Mouse (Mus musculus): ENCODE results near the gene Cmbl. TPM values are rescaled to one million over a fixed set of nuclear protein-coding genes. Genes with fewer than 3 reads are reported as not detected.

Gene Cmbl
- polyA plus RNA-seq, 1 experiment from 2014 or later, result 0.51 TPM

- CTCF ChIA-PET, result no interaction called here
- in situ Hi-C loops (cut with MboI; ENCODE audit: low pct_unique_long_range_greater_than_20kb), result loop anchor here (10.0 to 25.0 kb wide), 3 partner anchors 295 to 1137 kb away; partner anchors contain the start of gene Sema5a
- no peak for TF ChIP-seq CTCF (IDR thresholded peaks at IDR 0.05)
- POLR2A ChIA-PET, result no interaction called here
- DNase-seq (ENCODE audit: low read depth, low spot score) (no peak), ATAC-seq (no peak)
- no peaks in the 10 kb centered on the region for H3K27me3 ChIP-seq
Observed at GRCm38 (mm10) chr15:31599834-31600233, 34.6 kb downstream of the Cmbl start.

- POLR2A ChIA-PET, result interaction anchor here (1.1 to 1.9 kb wide), 2 partner anchors 8 to 10 kb away, joined by 4 to 6 read pairs; no protein-coding TSS in a partner anchor
- TF ChIP-seq CTCF (IDR thresholded peaks at IDR 0.05), result no peak
- peak; percentile 79 for ATAC-seq
- in situ Hi-C loops (cut with MboI; ENCODE audit: low pct_unique_long_range_greater_than_20kb), result loop anchor here (25.0 kb wide), 2 partner anchors 636 to 1136 kb away; partner anchors contain the start of gene Sema5a
- CTCF ChIA-PET, result no interaction called here
- no peak for DNase-seq (ENCODE audit: low read depth, low spot score)
- no peaks in the 10 kb centered on the region for H3K27me3 ChIP-seq
Observed at GRCm38 (mm10) chr15:31601279-31601645, 36.1 kb downstream of the Cmbl start.

GRCm38 (mm10) chr15:31601646-31602374, 36.6 kb downstream of the Cmbl start, which contains the start of the genes Cct5 and Fam173b:
TSS of gene Cct5 (minus strand) at chr15:31601804.
TSS of gene Fam173b (plus strand) at chr15:31601852.
- H3K27me3 ChIP-seq, result no peaks in the 10 kb centered on the region
- no peak for TF ChIP-seq CTCF (IDR thresholded peaks at IDR 0.05)
- in situ Hi-C loops (cut with MboI; ENCODE audit: low pct_unique_long_range_greater_than_20kb), result loop anchor here (25.0 kb wide), 2 partner anchors 635 to 1135 kb away; partner anchors contain the start of gene Sema5a
- DNase-seq (ENCODE audit: low read depth, low spot score) (peak; percentile 84), ATAC-seq (peak; percentile 91)
- CTCF ChIA-PET, result no interaction called here
- POLR2A ChIA-PET, result interaction anchor here (1.0 to 1.9 kb wide), 3 partner anchors 8 to 71 kb away, joined by 3 to 6 read pairs (median 4); partner anchors contain the start of gene March6

- POLR2A ChIA-PET, result interaction anchor here (1.0 to 1.9 kb wide), 2 partner anchors 11 to 72 kb away, joined by 3 to 6 read pairs; partner anchors contain the start of gene March6
- in situ Hi-C loops (cut with MboI; ENCODE audit: low pct_unique_long_range_greater_than_20kb), result loop anchor here (25.0 kb wide), 2 partner anchors 635 to 1135 kb away; partner anchors contain the start of gene Sema5a
- no peak for TF ChIP-seq CTCF (IDR thresholded peaks at IDR 0.05)
- DNase-seq (ENCODE audit: low read depth, low spot score) (no peak), ATAC-seq (no peak)
- CTCF ChIA-PET, result interaction anchor here (1.3 kb wide), 1 partner anchor 16 kb away, joined by 3 read pairs; no protein-coding TSS in a partner anchor
- H3K27me3 ChIP-seq, result no peaks in the 10 kb centered on the region
Observed at GRCm38 (mm10) chr15:31602426-31602825, 37.2 kb downstream of the Cmbl start.

- ChIA-PET POLR2A (interaction anchor here (1.0 kb wide), 1 partner anchor 72 kb away, joined by 3 read pairs; the partner anchor contains the start of gene March6), CTCF (interaction anchor here (1.3 kb wide), 1 partner anchor 15 kb away, joined by 3 read pairs; no protein-coding TSS in a partner anchor)
- no peak for ATAC-seq
- DNase-seq (ENCODE audit: low read depth, low spot score), result no peak
- no peak for TF ChIP-seq CTCF (IDR thresholded peaks at IDR 0.05)
- H3K27me3 ChIP-seq, result no peaks in the 10 kb centered on the region
- in situ Hi-C loops (cut with MboI; ENCODE audit: low pct_unique_long_range_greater_than_20kb), result loop anchor here (25.0 kb wide), 2 partner anchors 634 to 1134 kb away; partner anchors contain the start of gene Sema5a
Observed at GRCm38 (mm10) chr15:31603113-31603512, 37.9 kb downstream of the Cmbl start.

GRCm38 (mm10) chr15:31606821-31607220, 41.6 kb downstream of the Cmbl start:
- DNase-seq (ENCODE audit: low read depth, low spot score) (no peak), ATAC-seq (no peak)
- CTCF ChIA-PET, result interaction anchor here (1.2 kb wide), 1 partner anchor 9 kb away, joined by 3 read pairs; no protein-coding TSS in a partner anchor
- TF ChIP-seq CTCF (IDR thresholded peaks at IDR 0.05), result no peak
- H3K27me3 ChIP-seq, result no peaks in the 10 kb centered on the region
- in situ Hi-C loops (cut with MboI; ENCODE audit: low pct_unique_long_range_greater_than_20kb), result loop anchor here (25.0 kb wide), 2 partner anchors 630 to 1130 kb away; partner anchors contain the start of gene Sema5a
- POLR2A ChIA-PET, result no interaction called here

- POLR2A ChIA-PET, result no interaction called here
- DNase-seq (ENCODE audit: low read depth, low spot score) (no peak), ATAC-seq (no peak)
- no peak for TF ChIP-seq CTCF (IDR thresholded peaks at IDR 0.05)
- in situ Hi-C loops (cut with MboI; ENCODE audit: low pct_unique_long_range_greater_than_20kb), result loop anchor here (25.0 kb wide), 2 partner anchors 626 to 1126 kb away; partner anchors contain the start of gene Sema5a
- CTCF ChIA-PET, result no interaction called here
- H3K27me3 ChIP-seq, result no peaks in the 10 kb centered on the region
Observed at GRCm38 (mm10) chr15:31611027-31611426, 45.8 kb downstream of the Cmbl start.

- ChIA-PET CTCF (no interaction called here), POLR2A (no interaction called here)
- no peaks in the 10 kb centered on the region for H3K27me3 ChIP-seq
- ATAC-seq (no peak), DNase-seq (ENCODE audit: low read depth, low spot score) (no peak)
- in situ Hi-C loops (cut with MboI; ENCODE audit: low pct_unique_long_range_greater_than_20kb), result loop anchor here (25.0 kb wide), 2 partner anchors 625 to 1125 kb away; partner anchors contain the start of gene Sema5a
- no peak for TF ChIP-seq CTCF (IDR thresholded peaks at IDR 0.05)
Observed at GRCm38 (mm10) chr15:31611976-31612375, 46.8 kb downstream of the Cmbl start.

- DNase-seq (ENCODE audit: low read depth, low spot score), result no peak
- H3K27me3 ChIP-seq, result no peaks in the 10 kb centered on the region
- in situ Hi-C loops (cut with MboI; ENCODE audit: low pct_unique_long_range_greater_than_20kb), result loop anchor here (25.0 kb wide), 2 partner anchors 623 to 1123 kb away; partner anchors contain the start of gene Sema5a
- TF ChIP-seq CTCF (IDR thresholded peaks at IDR 0.05), result no peak
- ChIA-PET POLR2A (no interaction called here), CTCF (no interaction called here)
- ATAC-seq, result no peak
Observed at GRCm38 (mm10) chr15:31613826-31614453, 48.8 kb downstream of the Cmbl start.

- DNase-seq (ENCODE audit: low read depth, low spot score) (no peak), ATAC-seq (no peak)
- ChIA-PET POLR2A (no interaction called here), CTCF (interaction anchor here (1.2 kb wide), 1 partner anchor 7 kb away, joined by 3 read pairs; no protein-coding TSS in a partner anchor)
- TF ChIP-seq CTCF (IDR thresholded peaks at IDR 0.05), result no peak
- no peaks in the 10 kb centered on the region for H3K27me3 ChIP-seq
- in situ Hi-C loops (cut with MboI; ENCODE audit: low pct_unique_long_range_greater_than_20kb), result loop anchor here (25.0 kb wide), 2 partner anchors 623 to 1123 kb away; partner anchors contain the start of gene Sema5a
Observed at GRCm38 (mm10) chr15:31614666-31615065, 49.5 kb downstream of the Cmbl start.

All from Patski (cell line).